Mouse (Mus musculus): ENCODE measurements around the gene Gm5244.

Gm5244 gene

GRCm38 (mm10) chr19:12846382-12846781 lies at the start of gene Gm5244:
TSS of gene Gm5244 (plus strand) at chr19:12846682.
- DNase-seq (ENCODE audit: low spot score), result no peak

- DNase-seq (ENCODE audit: low spot score), result no peak
Measured at GRCm38 (mm10) chr19:12797071-12797470, 49.4 kb upstream of the Gm5244 start.

GRCm38 (mm10) chr19:12798404-12798803 lies 48.1 kb upstream of the Gm5244 start:
- no peak for DNase-seq (ENCODE audit: low spot score)

GRCm38 (mm10) chr19:12799081-12799480 lies 47.4 kb upstream of the Gm5244 start:
- DNase-seq (ENCODE audit: low spot score), result no peak

- DNase-seq (ENCODE audit: low spot score), result no peak
Measured at GRCm38 (mm10) chr19:12800621-12801020, 45.9 kb upstream of the Gm5244 start.

GRCm38 (mm10) chr19:12801046-12801445 lies 45.4 kb upstream of the Gm5244 start:
- DNase-seq (ENCODE audit: low spot score), result no peak

- no peak for DNase-seq (ENCODE audit: low spot score)
Measured at GRCm38 (mm10) chr19:12802830-12803229, 43.7 kb upstream of the Gm5244 start.

- no peak for DNase-seq (ENCODE audit: low spot score)
Measured at GRCm38 (mm10) chr19:12804237-12804636, 42.2 kb upstream of the Gm5244 start.

- no peak for DNase-seq (ENCODE audit: low spot score)
Measured at GRCm38 (mm10) chr19:12805730-12806129, 40.8 kb upstream of the Gm5244 start.

GRCm38 (mm10) chr19:12806214-12806613 lies 40.3 kb upstream of the Gm5244 start:
- no peak for DNase-seq (ENCODE audit: low spot score)

GRCm38 (mm10) chr19:12812644-12813364 lies 33.7 kb upstream of the Gm5244 start:
- no peak for DNase-seq (ENCODE audit: low spot score)

GRCm38 (mm10) chr19:12813883-12814282 lies 32.6 kb upstream of the Gm5244 start:
- DNase-seq (ENCODE audit: low spot score), result no peak

GRCm38 (mm10) chr19:12818507-12818906 lies 28.0 kb upstream of the Gm5244 start:
- DNase-seq (ENCODE audit: low spot score), result no peak

GRCm38 (mm10) chr19:12820383-12820782 lies 26.1 kb upstream of the Gm5244 start:
- no peak for DNase-seq (ENCODE audit: low spot score)

GRCm38 (mm10) chr19:12824549-12824948 lies 21.9 kb upstream of the Gm5244 start:
- DNase-seq (ENCODE audit: low spot score), result no peak

- DNase-seq (ENCODE audit: low spot score), result no peak
Measured at GRCm38 (mm10) chr19:12830823-12831430, 15.6 kb upstream of the Gm5244 start.

GRCm38 (mm10) chr19:12831559-12831958 lies 14.9 kb upstream of the Gm5244 start:
- DNase-seq (ENCODE audit: low spot score), result no peak

- no peak for DNase-seq (ENCODE audit: low spot score)
Measured at GRCm38 (mm10) chr19:12833625-12834024, 12.9 kb upstream of the Gm5244 start.

GRCm38 (mm10) chr19:12838507-12838906 lies 8.0 kb upstream of the Gm5244 start:
- no peak for DNase-seq (ENCODE audit: low spot score)

GRCm38 (mm10) chr19:12856983-12857382 lies 10.5 kb downstream of the Gm5244 start, which contains the start of gene Olfr1444:
TSS of gene Olfr1444 (plus strand) at chr19:12857283.
- no peak for DNase-seq (ENCODE audit: low spot score)

- no peak for DNase-seq (ENCODE audit: low spot score)
Measured at GRCm38 (mm10) chr19:12883555-12883954, 37.1 kb downstream of the Gm5244 start, which contains the start of gene Olfr1445. TSS of gene Olfr1445 (plus strand) at chr19:12883855.

- DNase-seq (ENCODE audit: low spot score), result no peak
Measured at GRCm38 (mm10) chr19:12893424-12893823, 46.9 kb downstream of the Gm5244 start, which contains the start of gene Olfr1446. TSS of gene Olfr1446 (minus strand) at chr19:12893524.

Data from testis, postnatal 10 days (tissue).